ENCODE assay signal across 15 mouse cellular contexts in genomic region chr2:162794285-162794684, GRCm38 (mm10).
DNase-seq lines count a peak whose midpoint lies in the region; ATAC-seq and TF ChIP-seq lines count a peak whose summit lies in the region.
"Had no signal": no experiment of that assay in that cellular context is flagged by ENCODE, and none has a peak within 500 bp of the region (broad histone marks: within the 10 kb centered on the region; RNA-seq: fewer than 3 reads in every experiment).

No protein-coding gene starts in this region.

- H3K4me1 ChIP-seq in heart, embryonic 10.5 days, result no peaks in the 10 kb centered on the region
- no peaks in the 10 kb centered on the region for H3K4me1 ChIP-seq in testis, adult 2 months (ENCODE audit: control insufficient read depth, insufficient read depth, low read length)
- no peaks in the 10 kb centered on the region for H3K4me1 ChIP-seq in hindbrain, postnatal 0 days (ENCODE audit: insufficient read depth, low read length)
- H3K4me1 ChIP-seq: embryonic facial prominence, embryonic 10.5 days; embryonic facial prominence, embryonic 12.5 days had no signal

- H3K27me3 ChIP-seq in heart, embryonic 10.5 days (ENCODE audit: insufficient read depth, poor library complexity, severe bottlenecking), result 0 out of 2 replicates have a peak, but pooled peaks cover 3% of the 10 kb centered on the region
- H3K27me3 ChIP-seq in testis, adult 2 months (ENCODE audit: control insufficient read depth, insufficient read depth, low read length), result no peaks in the 10 kb centered on the region
- no peaks in the 10 kb centered on the region for H3K27me3 ChIP-seq in hindbrain, postnatal 0 days (ENCODE audit: insufficient read depth, low read length)
- H3K27me3 ChIP-seq: embryonic facial prominence, embryonic 12.5 days; forebrain, embryonic 13.5 days; forebrain, embryonic 15.5 days had no signal

- no peak overlapping the region for H3K27ac ChIP-seq in heart, embryonic 10.5 days
- no peak overlapping the region for H3K27ac ChIP-seq in testis, adult 2 months (ENCODE audit: control insufficient read depth, insufficient read depth, low read depth, low read length)
- no peak overlapping the region for H3K27ac ChIP-seq in hindbrain, postnatal 0 days
- H3K27ac ChIP-seq: embryonic facial prominence, embryonic 10.5 days; embryonic facial prominence, embryonic 12.5 days; forebrain, embryonic 13.5 days; forebrain, embryonic 15.5 days had no signal

- 81% methylated on average over 8 of the region's 8 CpGs for WGBS in heart, embryonic 10.5 days
- 87% methylated on average over 8 of the region's 8 CpGs for WGBS in hindbrain, postnatal 0 days

- no peaks in the 10 kb centered on the region for H3K9me3 ChIP-seq in heart, embryonic 10.5 days
- no peaks in the 10 kb centered on the region for H3K9me3 ChIP-seq in hindbrain, postnatal 0 days (ENCODE audit: low read length)
- H3K9me3 ChIP-seq: embryonic facial prominence, embryonic 10.5 days; embryonic facial prominence, embryonic 12.5 days; forebrain, embryonic 13.5 days; forebrain, embryonic 15.5 days had no signal

- H3K4me2 ChIP-seq in hindbrain, postnatal 0 days (ENCODE audit: low read depth, low read length), result no peak overlapping the region
- H3K4me2 ChIP-seq: embryonic facial prominence, embryonic 12.5 days; forebrain, embryonic 13.5 days; forebrain, embryonic 15.5 days had no signal

- no peak for ATAC-seq in hindbrain, postnatal 0 days
- ATAC-seq: forebrain, embryonic 13.5 days; forebrain, embryonic 15.5 days; forebrain, postnatal 0 days had no signal

- no peaks in the 10 kb centered on the region for H3K36me3 ChIP-seq in heart, embryonic 10.5 days
- H3K36me3 ChIP-seq in testis, adult 2 months (ENCODE audit: control insufficient read depth, insufficient read depth, low read length), result no peaks in the 10 kb centered on the region
- no peaks in the 10 kb centered on the region for H3K36me3 ChIP-seq in hindbrain, postnatal 0 days (ENCODE audit: insufficient read depth, low read length)
- H3K36me3 ChIP-seq: embryonic facial prominence, embryonic 10.5 days; embryonic facial prominence, embryonic 12.5 days; forebrain, embryonic 15.5 days had no signal

- no peak for TF ChIP-seq POLR2A in testis, adult 2 months (IDR thresholded peaks at IDR 0.05; ENCODE audit: control insufficient read depth, low read depth, low read length)

- no peak overlapping the region for H3K9ac ChIP-seq in hindbrain, postnatal 0 days (replicated peaks; ENCODE audit: low read length)
- H3K9ac ChIP-seq: embryonic facial prominence, embryonic 12.5 days; forebrain, embryonic 13.5 days; forebrain, embryonic 15.5 days; forebrain, postnatal 0 days had no signal

- DNase-seq in heart, embryonic 10.5 days (ENCODE audit: low spot score), result peak; percentile 38
- no peak for DNase-seq in heart, adult 18-20 months
- DNase-seq in testis, postnatal 10 days (ENCODE audit: low spot score), result no peak
- no peak for DNase-seq in hindbrain, postnatal 0 days (ENCODE audit: low spot score)
- DNase-seq: adrenal gland, adult 2 months; adrenal gland, postnatal 10 days; adrenal gland, postnatal 25 days; cerebellum, adult 11-12 months; cerebellum, adult 9-10 months; forebrain, postnatal 0 days had no signal

- no peak for TF ChIP-seq CTCF in testis, adult 2 months (IDR thresholded peaks at IDR 0.05; ENCODE audit: control insufficient read depth, insufficient read depth, insufficient replicate concordance, low read depth, low read length)
- TF ChIP-seq CTCF in hindbrain, postnatal 0 days (IDR thresholded peaks at IDR 0.05; ENCODE audit: low read depth), result no peak

- no peak overlapping the region for H3K4me3 ChIP-seq in heart, embryonic 10.5 days
- peak overlapping the region; percentile 26; the same call in 1 of the 2 replicates for H3K4me3 ChIP-seq in testis, adult 2 months (ENCODE audit: control insufficient read depth, low read depth, low read length)
- H3K4me3 ChIP-seq in hindbrain, postnatal 0 days (ENCODE audit: low read length), result no peak overlapping the region
- H3K4me3 ChIP-seq: embryonic facial prominence, embryonic 10.5 days; embryonic facial prominence, embryonic 12.5 days; forebrain, embryonic 13.5 days; forebrain, embryonic 15.5 days had no signal
